Mouse (Mus musculus): ENCODE measurements at regions not wholly inside any gene's neighbourhood (a gene's known extent, or its start where the extent isn't known, plus 50 kb on each side); places are given as distances from the start of the nearest gene placed in this dataset.
A peak's percentile ranks its signal among the peaks of the same experiment; 100 is the strongest.
"Not testable (repeated sequence)": the region's sequence is repeated elsewhere in the genome, so short reads cannot be mapped to it uniquely, and the experiment has no call there.

- no peak for DNase-seq (ENCODE audit: low read depth)
These were observed 52.1 kb upstream of the Map3k1 start for GRCm38 (mm10) chr13:111860931-111861330.

- DNase-seq (ENCODE audit: low read depth), result no peak
These were observed 53.5 kb upstream of the Map3k1 start for GRCm38 (mm10) chr13:111862316-111862715.

GRCm38 (mm10) chr13:111865956-111866355, 57.2 kb upstream of the Map3k1 start:
- DNase-seq (ENCODE audit: low read depth), result no peak

- peak; percentile 82 for DNase-seq (ENCODE audit: low read depth)
These were observed 58.5 kb upstream of the Map3k1 start for GRCm38 (mm10) chr13:111867261-111867660.

GRCm38 (mm10) chr13:111867763-111868725, 59.3 kb upstream of the Map3k1 start:
- DNase-seq (ENCODE audit: low read depth), result peak; percentile 93

GRCm38 (mm10) chr13:111868947-111869346, 60.2 kb upstream of the Map3k1 start:
- DNase-seq (ENCODE audit: low read depth), result no peak

GRCm38 (mm10) chr13:111869771-111870437, 61.1 kb upstream of the Map3k1 start:
- DNase-seq (ENCODE audit: low read depth), result no peak

GRCm38 (mm10) chr13:111870505-111870904, 61.7 kb upstream of the Map3k1 start:
- no peak for DNase-seq (ENCODE audit: low read depth)

- no peak for DNase-seq (ENCODE audit: low read depth)
These were observed 63.0 kb upstream of the Map3k1 start for GRCm38 (mm10) chr13:111871672-111872410.

- DNase-seq (ENCODE audit: low read depth), result no peak
These were observed 65.5 kb upstream of the Map3k1 start for GRCm38 (mm10) chr13:111874330-111874729.

GRCm38 (mm10) chr13:111876404-111876803, 67.6 kb upstream of the Map3k1 start:
- DNase-seq (ENCODE audit: low read depth), result no peak

GRCm38 (mm10) chr13:111876847-111877246, 68.1 kb upstream of the Map3k1 start:
- no peak for DNase-seq (ENCODE audit: low read depth)

GRCm38 (mm10) chr13:111883768-111884566, 75.2 kb upstream of the Map3k1 start:
- DNase-seq (ENCODE audit: low read depth), result not testable (repeated sequence)

- no peak for DNase-seq (ENCODE audit: low read depth)
These were observed 82.0 kb upstream of the Map3k1 start for GRCm38 (mm10) chr13:111890792-111891191.

- DNase-seq (ENCODE audit: low read depth), result peak; percentile 27
These were observed 83.3 kb upstream of the Map3k1 start for GRCm38 (mm10) chr13:111892141-111892540.

- peak; percentile 17 for DNase-seq (ENCODE audit: low read depth)
These were observed 84.5 kb upstream of the Map3k1 start for GRCm38 (mm10) chr13:111893221-111893713.

GRCm38 (mm10) chr13:111894804-111895478, 86.1 kb upstream of the Map3k1 start:
- DNase-seq (ENCODE audit: low read depth), result peak; percentile 8

GRCm38 (mm10) chr13:111896279-111896678, 87.5 kb upstream of the Map3k1 start:
- no peak for DNase-seq (ENCODE audit: low read depth)

- no peak for DNase-seq (ENCODE audit: low read depth)
These were observed 94.6 kb upstream of the Map3k1 start for GRCm38 (mm10) chr13:111903361-111903760.

GRCm38 (mm10) chr13:111903931-111904330, 95.1 kb upstream of the Map3k1 start:
- no peak for DNase-seq (ENCODE audit: low read depth)
